Mouse (Mus musculus) gastrocnemius, postnatal 14 days (tissue): ENCODE measurements around the gene Hpca. TPM values are rescaled to one million over a fixed set of nuclear protein-coding genes. Genes with fewer than 3 reads are reported as not detected.

ENCODE experiments used
- DNase-seq: peaks from one replicate; pipeline ENCODE4 v3.0.0; 2021; ENCODE audit warnings: mixed read lengths
- intact Hi-C: fragments of 180-260 bp; cut with DNase I; formaldehyde crosslinking; loops from one replicate; pipeline ENCODE4 v1.15.1; 2025; ENCODE audit warnings: low total_unique reads
- total RNA-seq, 2 experiments: library from RNA; stranded (reverse); gene quantifications; 2 replicates each; pipeline ENCODE4 v1.2.3; 2021

Gene Hpca
- total RNA-seq, 2 experiments from 2014 or later, result 0.24 TPM; not detected in 1

DNA sequence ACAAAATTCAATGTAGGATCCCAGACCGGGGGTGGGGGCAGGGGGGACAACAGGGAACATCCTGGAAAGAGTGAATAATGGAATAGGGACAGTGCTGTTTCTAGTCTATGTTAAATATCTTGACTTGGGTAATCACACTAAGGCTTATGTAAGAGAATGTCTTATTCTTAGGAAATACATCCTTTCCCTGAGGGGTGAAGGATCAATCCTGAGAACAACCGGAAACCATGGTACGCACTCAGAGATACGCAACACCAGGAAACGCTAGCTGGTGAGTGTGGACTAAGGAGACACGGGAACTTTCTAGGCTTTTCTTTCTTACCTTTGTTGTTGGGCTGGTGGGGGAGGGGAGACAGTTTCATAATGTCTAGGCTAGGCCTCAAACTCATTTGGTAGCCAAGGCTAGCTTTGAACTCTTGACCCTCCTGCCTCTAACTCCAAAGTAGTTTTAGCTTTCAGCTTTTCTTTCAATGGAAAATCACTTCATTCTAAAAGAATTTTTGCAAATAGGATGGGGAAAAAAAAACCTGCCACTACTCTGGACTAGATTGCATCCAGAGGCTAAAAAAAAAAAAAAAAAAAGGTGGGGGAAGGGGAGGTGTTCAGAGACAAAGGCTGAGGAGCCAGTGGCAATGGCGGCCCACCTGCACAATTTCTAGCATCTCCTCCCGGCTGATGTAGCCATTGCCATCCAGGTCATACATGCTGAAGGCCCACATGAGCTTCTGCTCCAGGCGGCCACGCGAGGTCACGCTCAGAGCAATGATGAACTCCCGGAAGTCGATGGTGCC, 3.9 kb downstream of the Hpca start:
- no peak for DNase-seq
- intact Hi-C loops, result no loop called here

DNA sequence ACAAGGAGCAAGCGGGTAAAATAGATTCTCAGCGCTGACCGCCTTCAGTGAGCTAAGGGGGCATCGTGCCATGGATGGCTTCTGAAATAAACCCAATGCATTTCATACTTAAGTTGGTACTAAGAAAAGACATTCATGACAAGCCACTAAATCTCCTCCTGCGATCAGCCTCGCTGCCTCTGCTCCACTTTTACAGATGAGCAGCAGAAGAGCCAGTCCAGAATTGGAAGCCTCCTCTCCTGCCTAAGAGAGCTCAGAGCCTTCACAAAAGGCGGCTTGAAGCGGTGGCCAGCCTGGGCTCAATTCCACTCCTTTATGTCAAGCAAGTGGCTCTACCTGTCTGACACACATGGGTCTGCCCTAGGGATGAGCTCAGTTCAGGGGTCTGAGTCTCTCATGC, 5.1 kb downstream of the Hpca start:
- intact Hi-C loops, result no loop called here

DNA sequence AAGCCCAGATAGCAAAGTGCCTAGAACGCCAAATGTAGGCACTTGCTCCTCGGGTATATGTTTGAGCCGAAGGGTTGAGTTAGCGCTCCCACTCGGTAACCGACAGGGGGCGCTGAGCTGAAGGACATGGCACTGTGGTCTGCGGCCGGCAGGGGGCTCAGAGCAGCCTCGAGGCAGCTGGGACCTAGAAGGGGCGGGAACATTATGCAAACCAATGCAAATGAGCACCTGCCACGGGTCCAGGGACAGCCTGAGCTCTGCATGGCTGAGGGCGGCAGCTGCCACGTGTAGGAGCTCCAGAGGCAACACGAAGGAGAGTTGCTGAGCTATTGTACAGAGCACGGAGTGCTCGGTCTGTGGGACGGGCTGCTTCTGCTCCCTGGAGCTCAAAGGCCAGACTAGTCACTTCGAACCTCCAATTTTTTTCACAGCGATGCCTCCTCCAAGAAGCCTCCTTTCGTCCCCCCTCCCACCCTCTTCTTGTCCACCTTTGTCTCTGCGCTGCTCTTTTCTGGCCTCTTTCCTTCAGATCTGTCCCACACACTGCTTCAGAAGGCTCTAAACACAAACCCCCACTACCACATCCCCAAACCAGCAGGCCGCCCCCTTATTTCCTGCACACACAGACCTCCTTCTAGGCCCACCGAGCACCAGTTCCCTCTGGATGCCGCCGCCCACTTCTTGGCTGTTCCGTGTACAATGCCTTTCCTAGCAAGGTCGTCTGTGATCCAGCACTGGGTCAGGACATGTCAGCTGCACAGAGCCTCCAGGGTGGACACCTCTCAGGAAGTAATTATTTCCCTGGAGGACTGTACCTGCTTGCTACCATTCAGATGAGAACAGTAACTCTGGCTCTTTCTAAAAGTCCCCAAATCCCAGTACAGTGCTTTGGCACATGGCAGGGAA, 8.5 kb downstream of the Hpca start:
- peak; percentile 72 for DNase-seq
- intact Hi-C loops, result no loop called here

More for the DNA sequence above, 5.1 kb downstream of the Hpca start:
- DNase-seq, result no peak

DNA sequence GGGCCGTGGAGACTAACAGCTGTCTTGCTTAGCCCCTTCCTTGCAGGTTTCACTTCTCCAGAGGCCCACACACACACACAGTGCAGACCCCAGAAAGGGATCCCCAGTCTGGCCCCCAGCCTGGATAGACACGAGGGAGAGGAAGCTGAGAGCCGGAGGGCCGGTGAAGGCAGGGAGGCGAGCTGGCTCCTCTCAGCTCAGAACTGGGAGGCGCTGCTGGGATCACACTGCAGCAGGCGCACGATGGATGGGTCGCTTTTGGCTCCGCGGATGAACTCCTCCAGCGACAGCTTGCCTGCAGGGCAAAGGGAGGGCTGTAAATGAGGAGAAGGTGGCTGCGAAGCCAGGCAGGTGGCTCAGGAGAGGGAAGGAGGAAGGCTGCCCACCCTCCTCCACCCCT, 9.6 kb downstream of the Hpca start:
- intact Hi-C loops, result no loop called here
- DNase-seq, result no peak

DNA sequence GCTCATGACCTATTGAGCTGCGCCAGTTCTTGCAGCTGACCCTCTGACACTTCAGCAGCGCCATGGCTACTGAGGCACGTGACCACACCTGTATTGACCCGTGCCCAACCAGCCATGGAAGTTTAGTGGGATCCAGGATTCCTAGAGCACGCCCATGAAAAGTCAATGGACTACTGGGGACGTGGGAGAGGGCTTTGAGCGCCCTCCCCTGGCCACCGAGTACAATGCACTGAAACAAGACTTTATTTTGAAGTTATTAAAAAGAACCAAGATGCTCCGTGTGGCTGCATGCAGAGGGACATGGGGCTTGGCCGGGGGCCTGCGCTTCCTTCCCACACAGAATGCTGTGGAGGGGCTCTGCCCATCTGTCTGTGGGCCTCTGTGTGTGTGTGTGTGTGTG, 10.5 kb downstream of the Hpca start:
- no peak for DNase-seq
- intact Hi-C loops, result no loop called here

DNA sequence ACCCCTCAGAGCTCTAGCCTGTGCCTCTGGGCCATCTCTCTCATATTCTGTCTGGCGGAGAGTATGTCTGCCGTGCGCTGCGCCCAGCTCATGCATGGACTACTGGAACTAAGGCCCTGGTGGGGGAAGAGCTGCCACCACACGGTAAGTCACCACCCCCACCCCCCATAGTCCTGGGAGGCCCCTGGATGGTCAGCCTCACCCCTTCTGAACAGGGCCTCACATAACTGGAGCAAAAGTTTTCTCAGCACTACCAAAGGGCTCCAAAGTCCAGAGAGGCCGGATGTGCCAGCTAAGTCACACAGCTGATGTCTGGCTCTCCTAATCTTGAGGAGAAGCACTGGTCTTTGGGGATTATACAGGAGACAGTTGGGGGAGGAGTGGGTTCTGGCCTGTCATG, 11.0 kb downstream of the Hpca start:
- DNase-seq, result no peak
- intact Hi-C loops, result no loop called here

DNA sequence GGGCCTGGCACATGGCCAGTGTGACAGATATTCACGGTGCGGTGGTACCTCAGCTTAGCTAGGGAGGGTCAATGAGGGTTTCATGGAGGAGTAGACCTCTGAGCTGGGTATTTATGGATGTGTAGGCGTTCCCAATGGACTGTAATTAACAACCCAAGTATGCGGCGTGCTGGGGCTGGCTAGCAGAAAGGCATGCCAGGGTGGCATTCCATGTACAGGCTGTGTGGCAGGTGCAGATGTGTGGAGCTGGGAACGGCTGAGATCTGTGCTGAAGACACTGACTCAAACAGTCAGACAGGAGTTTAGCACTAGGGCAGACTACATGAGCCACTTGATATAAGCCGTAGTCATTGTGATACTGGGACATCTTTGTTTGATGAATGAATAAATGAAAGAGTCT, 13.2 kb downstream of the Hpca start:
- DNase-seq, result no peak
- intact Hi-C loops, result no loop called here

DNA sequence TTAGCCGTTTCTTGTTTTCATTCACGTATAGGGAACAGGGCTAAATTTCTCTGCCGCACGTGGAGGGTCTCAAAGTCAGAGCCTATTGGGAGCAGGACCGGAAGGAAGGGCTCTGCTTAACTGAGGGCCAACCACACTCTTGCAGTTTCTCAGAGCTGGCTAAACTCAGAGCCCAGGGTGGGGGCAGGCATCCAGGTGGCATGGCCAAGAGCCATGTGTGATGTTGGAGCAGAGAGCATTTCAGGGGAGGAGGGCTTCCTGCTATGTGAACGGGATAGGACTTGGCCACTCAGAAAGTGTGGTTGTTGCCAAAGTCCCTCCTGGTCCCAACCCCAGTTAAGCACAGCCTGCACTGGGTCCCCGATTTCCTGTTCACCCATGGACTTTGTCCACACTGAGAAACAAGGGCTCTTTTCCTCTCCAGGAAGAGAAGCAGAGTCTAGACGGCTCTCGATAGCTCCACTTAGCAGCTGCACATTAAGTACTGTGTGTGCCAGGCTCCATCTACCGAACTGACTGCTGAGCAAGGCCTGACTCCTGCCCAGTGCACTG, 14.4 kb downstream of the Hpca start:
- intact Hi-C loops, result no loop called here
- DNase-seq, result no peak

DNA sequence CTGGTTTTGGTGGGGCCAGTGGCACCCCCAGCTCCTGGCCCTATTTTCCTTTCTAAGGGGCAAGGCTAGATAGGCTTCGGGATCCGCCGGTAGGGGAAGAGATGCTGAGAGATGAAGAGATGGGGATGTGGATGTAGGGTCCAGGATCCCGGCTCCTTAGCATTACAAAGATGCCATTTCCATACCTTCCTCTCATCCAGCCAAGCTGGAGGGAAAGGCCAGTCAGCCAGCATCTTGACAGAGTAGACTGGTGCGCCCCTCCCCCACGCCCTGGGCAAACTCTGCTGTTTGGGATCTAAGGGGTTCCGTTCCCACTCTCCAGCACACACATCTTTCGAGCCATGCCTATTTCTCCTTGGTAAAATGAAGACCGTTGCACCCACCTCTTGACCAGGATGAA, 15.8 kb downstream of the Hpca start:
- no peak for DNase-seq
- intact Hi-C loops, result no loop called here

DNA sequence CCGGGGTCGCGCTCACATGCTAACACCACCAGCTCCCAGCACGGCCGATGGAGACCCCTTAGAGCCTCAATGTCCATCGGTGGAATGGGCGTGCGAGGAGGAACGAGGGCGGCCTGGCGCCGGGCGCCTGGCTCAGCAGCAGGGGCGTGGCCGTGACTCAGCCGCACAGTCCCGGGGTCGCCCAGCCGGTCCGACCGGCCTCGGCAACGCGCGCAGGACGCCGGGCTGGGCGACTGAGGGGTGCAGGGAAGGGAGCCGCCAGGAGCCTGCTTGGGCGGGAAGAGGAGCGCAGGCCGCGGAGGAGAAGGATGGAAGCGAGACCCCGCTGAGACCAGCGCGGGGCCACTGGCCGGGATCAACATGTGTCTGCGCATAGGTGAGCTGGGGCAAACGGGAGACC, 16.5 kb downstream of the Hpca start, which contains the start of gene Tmem54:
TSS of gene Tmem54 (plus strand) at position 193 of the 400 bp plus-strand sequence.
- DNase-seq, result no peak
- intact Hi-C loops, result no loop called here

DNA sequence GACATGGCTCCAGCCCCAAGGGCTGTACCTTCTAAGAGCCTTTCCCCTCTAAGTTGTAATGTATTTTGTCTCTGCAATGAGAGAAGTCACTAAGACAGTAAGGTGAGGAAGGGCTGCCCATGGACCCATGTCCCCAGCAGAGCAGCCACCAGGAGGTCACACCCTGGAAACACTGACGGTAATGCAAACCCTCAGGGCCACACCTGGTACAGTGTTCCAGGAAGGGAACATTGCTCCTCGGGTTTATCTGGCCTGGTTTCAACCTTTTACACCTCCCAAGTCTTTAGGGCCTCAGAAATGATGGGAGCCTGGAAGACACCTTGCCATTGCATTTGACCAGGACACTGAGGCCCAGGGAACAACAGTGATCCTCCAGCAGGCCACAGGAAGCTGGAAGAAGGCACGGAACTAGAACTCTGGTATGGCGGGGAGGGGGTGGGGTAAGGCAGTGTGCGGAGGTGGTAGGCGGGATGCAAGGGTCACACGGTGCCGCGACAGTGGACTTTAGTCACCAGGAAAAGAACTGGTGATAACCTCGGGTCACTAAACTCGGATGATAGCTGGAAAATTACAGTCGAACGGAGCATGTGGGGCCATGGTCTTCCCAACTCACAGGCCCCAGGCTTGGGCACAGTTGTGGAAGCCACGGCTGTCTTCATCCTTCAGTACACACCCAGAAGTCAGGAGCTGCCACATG, 19.6 kb downstream of the Hpca start:
- DNase-seq, result no peak

DNA sequence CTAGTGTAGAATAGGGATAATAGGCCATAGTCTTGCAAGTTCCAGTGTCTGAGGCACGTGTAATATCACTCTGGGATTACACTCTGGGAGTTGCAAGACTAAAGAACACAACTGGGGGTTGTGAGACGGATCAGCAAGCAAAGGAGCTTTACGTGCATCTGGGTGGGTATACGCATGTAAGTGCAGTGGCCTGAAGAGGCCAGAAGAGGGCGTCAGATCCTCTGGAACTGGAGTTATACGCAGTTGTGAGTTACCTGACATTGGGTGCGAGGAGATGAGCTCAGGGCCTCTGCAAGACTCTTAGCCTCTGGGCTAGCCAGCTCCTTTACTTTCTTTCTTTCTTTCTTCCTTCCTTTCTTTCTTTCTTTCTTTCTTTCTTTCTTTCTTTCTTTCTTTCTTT, 24.8 kb downstream of the Hpca start:
- intact Hi-C loops, result no loop called here
- no peak for DNase-seq

More for the DNA sequence above, 19.6 kb downstream of the Hpca start:
- intact Hi-C loops, result no loop called here

DNA sequence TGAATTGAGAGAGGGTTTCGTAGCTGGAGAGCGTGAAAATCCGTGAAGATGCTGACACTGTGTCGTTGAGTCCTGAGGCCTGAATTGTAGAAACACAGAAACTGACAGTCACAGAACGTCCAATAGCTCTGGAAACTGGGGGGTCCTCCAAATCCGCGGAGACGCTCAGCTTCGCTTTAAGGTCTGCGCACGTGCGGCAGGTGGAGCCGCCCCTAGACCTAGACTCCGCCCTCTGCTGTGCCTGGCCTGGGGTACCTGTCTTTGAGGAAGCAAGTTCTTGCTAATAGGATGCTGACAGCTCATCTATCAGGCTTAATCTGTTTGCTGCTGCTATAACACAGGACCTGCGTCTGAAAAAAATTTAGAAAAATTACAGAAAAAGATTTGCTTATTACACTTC, 26.6 kb downstream of the Hpca start:
- intact Hi-C loops, result no loop called here
- DNase-seq, result no peak

DNA sequence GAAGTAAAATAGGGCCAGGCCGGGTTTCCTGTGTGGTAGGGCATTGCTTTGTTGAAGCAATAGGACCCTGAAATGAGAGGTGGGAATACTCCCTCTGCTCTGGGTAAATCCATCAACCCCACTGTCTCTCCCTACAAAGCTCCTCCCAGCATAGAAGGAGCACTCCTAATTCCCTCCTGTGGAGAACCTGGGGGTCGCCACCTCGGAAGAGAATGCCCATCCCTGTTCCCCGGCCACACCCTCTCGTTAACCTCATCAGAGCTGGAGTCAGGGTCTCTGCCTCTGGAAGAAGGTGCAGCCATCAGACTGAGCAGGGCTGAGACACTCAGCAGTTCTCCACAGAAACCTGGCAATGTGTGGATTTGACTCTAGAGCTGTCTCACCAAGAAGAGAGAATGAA, 34.0 kb downstream of the Hpca start:
- DNase-seq, result no peak
- intact Hi-C loops, result no loop called here

DNA sequence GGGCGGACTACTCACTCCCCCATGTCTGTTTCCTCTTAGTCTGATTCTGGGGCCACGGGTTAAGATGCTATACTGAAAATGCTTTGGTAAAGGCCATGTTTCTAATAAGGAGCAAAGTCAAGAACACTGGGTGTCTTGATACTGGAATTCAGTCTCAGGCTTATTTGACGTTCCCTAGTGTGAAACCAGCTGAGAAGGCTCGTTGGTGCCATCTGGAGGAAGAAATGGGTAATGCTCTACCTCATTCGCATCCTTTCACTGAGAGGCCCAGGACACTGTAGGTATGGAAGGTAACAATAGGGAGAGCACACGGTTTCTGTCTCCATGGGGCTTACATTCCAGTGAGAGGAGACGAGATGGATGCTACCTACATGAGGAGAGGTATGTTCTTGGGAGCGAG, 35.8 kb downstream of the Hpca start:
- peak; percentile 44 for DNase-seq
- intact Hi-C loops, result no loop called here

DNA sequence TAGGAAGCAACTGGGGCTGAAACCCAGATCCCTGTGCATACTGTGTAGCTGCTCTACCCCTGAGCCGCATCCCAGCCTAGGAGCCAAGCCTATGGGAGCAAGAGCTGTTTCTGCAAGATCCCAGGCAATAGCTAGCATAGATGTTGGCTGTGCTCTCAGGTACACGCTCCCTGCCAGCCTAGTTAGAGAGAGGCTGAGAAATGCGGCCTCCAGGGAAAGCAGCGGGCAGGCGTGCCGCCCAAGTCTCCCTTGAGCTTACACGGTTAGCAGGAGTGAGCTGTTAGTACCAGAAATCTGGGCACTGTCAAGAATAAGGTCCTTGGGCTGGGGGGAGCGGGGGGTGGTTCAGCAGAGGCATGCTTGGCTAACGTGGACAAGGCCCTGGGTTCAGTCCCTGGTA, 36.9 kb downstream of the Hpca start:
- DNase-seq, result no peak
- intact Hi-C loops, result loop anchor here (2.0 kb wide), 1 partner anchor 116 kb away; no protein-coding TSS in a partner anchor

DNA sequence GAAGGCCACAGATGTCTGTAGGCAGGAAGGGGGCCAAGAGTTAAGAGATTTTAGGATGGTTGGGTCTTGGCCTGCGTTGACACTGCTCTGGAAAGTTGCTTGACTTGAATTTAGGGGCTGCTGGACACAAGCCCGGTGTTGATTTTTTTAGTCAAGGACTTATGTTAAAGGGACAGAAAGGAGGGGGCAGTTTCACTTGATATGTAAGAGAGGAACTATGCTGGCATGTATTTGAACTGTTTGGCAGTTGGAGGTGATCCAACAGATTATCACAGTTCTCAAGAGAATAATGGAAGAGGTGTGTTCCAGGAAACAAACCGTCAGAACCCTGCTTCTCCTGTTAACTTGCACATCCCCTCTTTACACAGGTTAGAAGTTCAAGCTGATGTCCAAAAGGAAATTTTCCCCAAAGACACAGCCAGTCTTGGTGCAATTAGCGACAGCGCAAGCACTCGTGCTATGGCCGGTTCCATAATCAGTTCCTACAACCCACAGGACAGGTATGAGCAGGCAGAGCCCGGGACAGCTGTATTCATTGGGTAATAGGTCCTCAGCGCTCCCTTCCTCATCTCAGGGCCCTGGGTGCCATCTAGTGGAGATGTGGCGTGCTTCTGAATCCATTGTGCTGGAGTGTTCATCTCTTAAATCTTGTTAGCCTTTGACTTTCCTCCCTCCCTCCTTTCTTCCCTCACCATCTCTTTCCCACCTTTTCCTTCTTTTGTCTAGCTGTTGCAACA, 39.3 kb downstream of the Hpca start:
- DNase-seq, result peak; percentile 56
- intact Hi-C loops, result no loop called here

DNA sequence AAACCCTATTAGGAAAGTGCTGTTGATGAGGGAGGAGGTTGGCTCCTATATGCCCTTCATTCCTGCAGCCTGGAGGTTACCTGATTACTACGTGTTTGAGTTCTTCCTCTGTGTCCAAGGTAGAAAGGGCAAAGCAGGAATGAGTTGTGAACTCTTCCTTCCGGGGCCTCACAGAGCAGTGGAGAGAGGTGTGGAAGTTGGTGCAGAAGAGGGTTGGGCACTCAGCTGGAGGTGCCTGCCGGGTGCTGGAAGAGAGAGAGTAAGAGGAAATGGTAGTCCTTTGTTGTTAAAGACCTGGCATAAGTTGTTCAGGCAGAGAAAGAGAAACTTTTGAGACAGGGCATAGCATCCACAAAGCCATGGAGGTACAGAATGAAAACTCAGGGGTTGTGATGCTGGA, 39.9 kb downstream of the Hpca start:
- intact Hi-C loops, result no loop called here
- DNase-seq, result no peak

DNA sequence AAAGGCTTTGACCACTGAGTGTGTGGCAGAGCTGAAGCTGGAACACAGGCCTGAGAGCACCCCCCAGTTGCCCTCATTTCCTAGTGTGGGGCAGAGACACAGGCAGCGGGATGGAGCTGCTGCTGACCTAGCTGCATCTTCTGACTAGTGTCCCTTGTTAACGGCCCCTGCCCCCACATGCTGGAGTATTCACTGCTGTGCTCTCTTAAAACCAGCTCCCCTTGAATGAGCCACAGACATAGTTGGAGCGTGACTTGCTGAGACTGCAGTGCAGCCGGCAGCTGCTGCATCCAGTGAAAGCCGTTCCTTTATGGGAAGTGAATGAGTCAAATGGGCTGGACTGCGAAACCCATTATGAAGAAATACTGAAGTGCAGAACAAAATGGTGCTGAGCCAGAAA, 40.3 kb downstream of the Hpca start:
- intact Hi-C loops, result no loop called here
- peak; percentile 24 for DNase-seq
